Comparison of ENCODE assay signal across 8 mouse cellular contexts in genomic region chr8:120498926-120499605, GRCm38 (mm10).
DNase-seq lines count a peak whose midpoint lies in the region; ATAC-seq and TF ChIP-seq lines count a peak whose summit lies in the region.

No protein-coding gene starts in this region.

- TF ChIP-seq POLR2A in liver, adult 2 months (IDR thresholded peaks at IDR 0.05; ENCODE audit: extremely low read depth, insufficient read depth, low read length): no peak

- TF ChIP-seq CTCF in left cerebral cortex, adult 2 months (IDR thresholded peaks at IDR 0.05): no peak
- TF ChIP-seq CTCF in liver, adult 2 months (IDR thresholded peaks at IDR 0.05; ENCODE audit: low read depth, low read length): no peak

- peak overlapping the region; percentile 40 for H3K4me2 ChIP-seq in forebrain, embryonic 16.5 days (ENCODE audit: low read length)
- peak overlapping the region; percentile 34 for H3K4me2 ChIP-seq in hindbrain, embryonic 14.5 days (replicated peaks)
- H3K4me2 ChIP-seq in neural tube, embryonic 11.5 days (ENCODE audit: low read depth): peak overlapping the region; percentile 31

- H3K79me2 ChIP-seq in liver, adult 2 months (ENCODE audit: control insufficient read depth, insufficient read depth, low read length): peaks cover 26% of the 10 kb centered on the region

- H3K4me3 ChIP-seq in left cerebral cortex, adult 2 months: no peak overlapping the region
- H3K4me3 ChIP-seq in forebrain, embryonic 16.5 days (replicated peaks; ENCODE audit: low read length): no peak overlapping the region
- no peak overlapping the region for H3K4me3 ChIP-seq in hindbrain, embryonic 14.5 days (replicated peaks; ENCODE audit: low read length)
- peak overlapping the region; percentile 12; the same call in 1 of the 2 replicates for H3K4me3 ChIP-seq in liver, adult 2 months (ENCODE audit: insufficient read depth, low read depth, low read length)
- 0 out of 2 replicates have a peak overlapping the region, but pooled peaks have one; percentile 7 for H3K4me3 ChIP-seq in neural tube, embryonic 11.5 days (ENCODE audit: low read depth, low read length)

- no peaks in the 10 kb centered on the region for H3K9me3 ChIP-seq in forebrain, embryonic 16.5 days (ENCODE audit: control insufficient read depth, low read length)
- H3K9me3 ChIP-seq in hindbrain, embryonic 14.5 days (ENCODE audit: control insufficient read depth, low read length): no peaks in the 10 kb centered on the region
- no peaks in the 10 kb centered on the region for H3K9me3 ChIP-seq in neural tube, embryonic 11.5 days (ENCODE audit: control insufficient read depth, low read length)

- ATAC-seq in forebrain, embryonic 16.5 days: 0 out of 2 replicates have a peak, but pooled peaks have one; percentile 16
- ATAC-seq in hindbrain, embryonic 14.5 days (ENCODE audit: low FRiP score): no peak
- no peak for ATAC-seq in neural tube, embryonic 11.5 days (ENCODE audit: insufficient read depth, low FRiP score, low TSS enrichment)

- peak overlapping the region; percentile 36; the same call in 1 of the 2 replicates for H3K9ac ChIP-seq in forebrain, embryonic 16.5 days (replicated peaks; ENCODE audit: low read depth, low read length)
- peak overlapping the region; percentile 28 for H3K9ac ChIP-seq in hindbrain, embryonic 14.5 days
- no peak overlapping the region; the same call in 1 of the 2 replicates for H3K9ac ChIP-seq in liver, adult 2 months (ENCODE audit: low read depth, low read length)
- no peak overlapping the region for H3K9ac ChIP-seq in neural tube, embryonic 11.5 days (ENCODE audit: low read length)

- intact Hi-C loops in left cerebral cortex, adult 2 months (cut with DNase I): no loop called here

- H3K27me3 ChIP-seq in forebrain, embryonic 16.5 days (replicated peaks; ENCODE audit: control insufficient read depth, insufficient read depth, low read length): no peaks in the 10 kb centered on the region
- no peaks in the 10 kb centered on the region for H3K27me3 ChIP-seq in hindbrain, embryonic 14.5 days (ENCODE audit: control insufficient read depth, insufficient read depth, low read length)
- H3K27me3 ChIP-seq in liver, adult 2 months (ENCODE audit: control insufficient read depth, insufficient read depth, low read length): no peaks in the 10 kb centered on the region
- H3K27me3 ChIP-seq in neural tube, embryonic 11.5 days (ENCODE audit: control insufficient read depth, insufficient read depth, low read length): no peaks in the 10 kb centered on the region

- peaks cover 84% of the 10 kb centered on the region for H3K4me1 ChIP-seq in forebrain, embryonic 16.5 days (replicated peaks; ENCODE audit: control insufficient read depth, insufficient read depth, low read length)
- peaks cover 73% of the 10 kb centered on the region for H3K4me1 ChIP-seq in hindbrain, embryonic 14.5 days (replicated peaks; ENCODE audit: control insufficient read depth, insufficient read depth, low read length)
- H3K4me1 ChIP-seq in liver, adult 2 months (ENCODE audit: control insufficient read depth, insufficient read depth, low read length): peaks cover 58% of the 10 kb centered on the region
- peaks cover 72% of the 10 kb centered on the region for H3K4me1 ChIP-seq in neural tube, embryonic 11.5 days (ENCODE audit: control insufficient read depth, insufficient read depth, low read length)

- no peaks in the 10 kb centered on the region for H3K36me3 ChIP-seq in forebrain, embryonic 16.5 days (ENCODE audit: control insufficient read depth, insufficient read depth)
- no peaks in the 10 kb centered on the region for H3K36me3 ChIP-seq in hindbrain, embryonic 14.5 days (replicated peaks; ENCODE audit: control insufficient read depth, insufficient read depth)
- no peaks in the 10 kb centered on the region for H3K36me3 ChIP-seq in liver, adult 2 months (ENCODE audit: control insufficient read depth, insufficient read depth, low read length)
- H3K36me3 ChIP-seq in neural tube, embryonic 11.5 days (ENCODE audit: control insufficient read depth, insufficient read depth, low read length): no peaks in the 10 kb centered on the region

- H3K27ac ChIP-seq in left cerebral cortex, adult 2 months: peak overlapping the region; percentile 28; the same call in 1 of the 2 replicates
- peak overlapping the region; percentile 54; the same call in 1 of the 2 replicates for H3K27ac ChIP-seq in forebrain, embryonic 16.5 days (ENCODE audit: low read length)
- peak overlapping the region; percentile 71 for H3K27ac ChIP-seq in hindbrain, embryonic 14.5 days
- peak overlapping the region; percentile 76 for H3K27ac ChIP-seq in liver, adult 2 months (replicated peaks; ENCODE audit: insufficient read depth, low read depth, low read length)
- H3K27ac ChIP-seq in neural tube, embryonic 11.5 days (ENCODE audit: low read depth, low read length): peak overlapping the region; percentile 61

- peak; percentile 53 to 68 for DNase-seq in left cerebral cortex, adult 2 months (ENCODE audit: extremely low spot score in 1 of 2, low spot score in 2 of 2)
- DNase-seq in left cerebral cortex, adult 9 months (ENCODE audit: low spot score in 2 of 2): no peak
- peak; percentile 81 to 91 for DNase-seq in cerebellum, adult 18-20 months
- DNase-seq in hindbrain, embryonic 14.5 days (ENCODE audit: low spot score): no peak
- DNase-seq in liver, adult 2 months (ENCODE audit: extremely low read depth, low read depth, low spot score): peak; percentile 91
- DNase-seq in neural tube, embryonic 11.5 days (ENCODE audit: low spot score): peak; percentile 33
- DNase-seq in spleen, postnatal 14 days (ENCODE audit: low spot score in 2 of 2): no peak

- WGBS in forebrain, embryonic 16.5 days: 20% methylated on average over 9 of the region's 9 CpGs
- 19% methylated on average over 9 of the region's 9 CpGs for WGBS in hindbrain, embryonic 14.5 days
- WGBS in liver, adult 2 months: 21% methylated on average over 9 of the region's 9 CpGs
- 21% methylated on average over 9 of the region's 9 CpGs for WGBS in neural tube, embryonic 11.5 days

Comparison
In these comparisons a context has a peak if more than half of its experiments do, and no peak if none do; other contexts are left out.
1. DNase-seq: peak in left cerebral cortex, adult 2 months (2 of 2), cerebellum, adult 18-20 months (2 of 2), liver, adult 2 months (single experiment) and neural tube, embryonic 11.5 days (single experiment); none in left cerebral cortex, adult 9 months (0 of 2), hindbrain, embryonic 14.5 days (single experiment) and spleen, postnatal 14 days (0 of 2).
2. H3K4me3 ChIP-seq: peak in liver, adult 2 months (single experiment) and neural tube, embryonic 11.5 days (single experiment); none in left cerebral cortex, adult 2 months (single experiment), forebrain, embryonic 16.5 days (single experiment) and hindbrain, embryonic 14.5 days (single experiment).
3. H3K9ac ChIP-seq: peak in forebrain, embryonic 16.5 days (single experiment) and hindbrain, embryonic 14.5 days (single experiment); none in liver, adult 2 months (single experiment) and neural tube, embryonic 11.5 days (single experiment).
4. Peak in every context shown above with its lines, with median percentiles within 50 percentile points of each other: H3K27ac ChIP-seq and H3K4me2 ChIP-seq.